Mouse (Mus musculus) erythroblast, adult 5-6 weeks (primary cell): ENCODE results near the gene Ndc1. TPM values are rescaled to one million over a fixed set of nuclear protein-coding genes. Genes with fewer than 3 reads are reported as not detected.
"Not testable (repeated sequence)": the region's sequence is repeated elsewhere in the genome, so short reads cannot be mapped to it uniquely, and the experiment has no call there.

Experiments
- ATAC-seq: replicated peaks from 2 replicates; pipeline ENCODE4 v1.8.0; 2016; ENCODE audit warnings: moderate number of reproducible peaks, mild to moderate bottlenecking, moderate TSS enrichment, inconsistent platforms; ENCODE audit not compliant: poor library complexity, low FRiP score, severe bottlenecking
- total RNA-seq, 2 experiments: library from RNA; stranded (forward) in 1 of 2; stranded (reverse) in 1 of 2; fragments of 150-400 nt in 1 of 2; fragments of 200-764, 138-1000 nt in 1 of 2; gene quantifications; 2 replicates each; pipeline versions ENCODE4 v1.2.3 to v1.2.4; 2015 to 2017; ENCODE audit warnings: low replicate concordance in 2 of 2

Gene Ndc1
- total RNA-seq (2015; ENCODE audit: low replicate concordance), result 18.6 and 20.7 TPM in 2 replicates
- total RNA-seq (2017; ENCODE audit: low replicate concordance), result 9.3 and 33.3 TPM in 2 replicates

GRCm38 (mm10) chr4:107367567-107368314 is at the start of gene Ndc1:
Ndc1 (plus strand) TSS chr4:107367784.
- peak; percentile 98 for ATAC-seq

- no peak for ATAC-seq
These were observed 48.9 kb upstream of the Ndc1 start for GRCm38 (mm10) chr4:107318646-107319045.

GRCm38 (mm10) chr4:107321041-107321440 is 46.5 kb upstream of the Ndc1 start:
- ATAC-seq, result no peak

GRCm38 (mm10) chr4:107323113-107323512 is 44.5 kb upstream of the Ndc1 start:
- no peak for ATAC-seq

- ATAC-seq, result no peak
These were observed 39.1 kb upstream of the Ndc1 start for GRCm38 (mm10) chr4:107328530-107328929.

- no peak for ATAC-seq
These were observed 34.1 kb upstream of the Ndc1 start for GRCm38 (mm10) chr4:107333514-107333913.

GRCm38 (mm10) chr4:107336356-107336755 is 31.2 kb upstream of the Ndc1 start:
- ATAC-seq, result no peak

- ATAC-seq, result no peak
These were observed 30.1 kb upstream of the Ndc1 start for GRCm38 (mm10) chr4:107337455-107337854.

- no peak for ATAC-seq
These were observed 26.2 kb upstream of the Ndc1 start for GRCm38 (mm10) chr4:107341354-107341753.

GRCm38 (mm10) chr4:107344612-107345011 is 23.0 kb upstream of the Ndc1 start:
- ATAC-seq, result no peak

- ATAC-seq, result no peak
These were observed 20.4 kb upstream of the Ndc1 start for GRCm38 (mm10) chr4:107347221-107347620.

GRCm38 (mm10) chr4:107348529-107349310 is 18.9 kb upstream of the Ndc1 start:
- ATAC-seq, result no peak

GRCm38 (mm10) chr4:107349311-107350008 is 18.1 kb upstream of the Ndc1 start:
- no peak for ATAC-seq

GRCm38 (mm10) chr4:107351368-107351767 is 16.2 kb upstream of the Ndc1 start:
- no peak for ATAC-seq

- no peak for ATAC-seq
These were observed 14.0 kb upstream of the Ndc1 start for GRCm38 (mm10) chr4:107353612-107354011.

GRCm38 (mm10) chr4:107354126-107354525 is 13.5 kb upstream of the Ndc1 start:
- ATAC-seq, result no peak

- no peak for ATAC-seq
These were observed 13.0 kb upstream of the Ndc1 start for GRCm38 (mm10) chr4:107354543-107354942.

GRCm38 (mm10) chr4:107357172-107357571 is 10.4 kb upstream of the Ndc1 start:
- ATAC-seq, result not testable (repeated sequence)

GRCm38 (mm10) chr4:107358460-107358859 is 9.1 kb upstream of the Ndc1 start:
- no peak for ATAC-seq

GRCm38 (mm10) chr4:107360457-107361145 is 7.0 kb upstream of the Ndc1 start:
- no peak for ATAC-seq
